Mouse (Mus musculus): Measurements from ENCODE around the gene Ddx54.

Ddx54 gene

DNA sequence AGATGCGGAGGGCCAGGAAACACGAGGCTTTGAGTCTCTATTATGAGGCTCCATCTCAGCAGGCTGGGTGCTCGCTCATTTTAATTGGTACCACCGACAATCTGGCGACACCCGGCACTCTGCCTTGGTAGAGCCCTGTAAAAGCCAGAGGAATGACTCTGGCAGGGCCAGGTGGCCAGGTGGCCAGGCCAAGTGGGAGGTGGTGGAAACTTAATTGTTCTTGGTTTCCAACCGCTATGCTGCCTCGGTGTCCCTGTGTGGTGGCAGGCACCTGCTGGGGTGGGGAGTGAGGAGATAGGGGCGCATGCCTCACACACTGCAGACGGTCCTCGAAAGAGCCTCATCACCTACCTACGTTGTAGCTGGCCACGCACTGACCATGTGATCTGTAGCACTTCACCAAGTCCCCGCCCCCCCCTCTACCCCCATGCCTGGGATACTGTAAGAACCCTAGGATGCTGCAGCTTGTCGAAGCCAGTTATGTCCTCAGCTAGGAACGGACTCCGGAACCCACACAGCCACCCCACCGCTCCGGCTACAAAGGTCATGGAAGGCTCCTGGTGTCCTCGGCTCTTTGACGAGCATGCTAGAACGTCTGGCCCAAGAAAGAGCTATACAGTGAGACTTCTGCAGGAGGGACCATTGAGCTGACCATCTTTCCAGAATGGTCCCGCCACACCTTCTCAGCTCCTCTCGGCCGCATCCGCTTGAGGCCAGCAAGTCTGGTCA lies 32.5 kb upstream of the Ddx54 start:
- no peak for DNase-seq (ENCODE audit: low read depth, low spot score)

DNA sequence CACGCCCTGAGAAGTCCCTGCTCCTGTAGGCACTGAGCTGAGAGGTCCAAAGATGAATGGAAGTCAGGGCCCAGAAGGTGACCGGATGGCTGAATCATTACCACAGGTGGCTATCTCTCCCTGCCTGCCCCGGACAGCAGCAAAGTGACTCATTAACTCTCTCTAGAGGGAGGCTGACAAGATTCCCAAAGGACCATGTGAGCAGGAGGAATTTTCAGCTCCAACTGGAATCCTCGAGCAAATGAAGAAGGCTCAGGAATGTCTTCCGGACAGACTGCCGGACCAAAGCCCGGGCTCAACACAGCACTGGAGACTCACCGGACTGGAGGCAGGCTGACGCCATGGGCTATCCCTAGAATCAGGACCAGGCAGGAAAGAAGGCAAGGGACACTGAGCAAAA lies 30.5 kb upstream of the Ddx54 start:
- DNase-seq (ENCODE audit: low read depth, low spot score), result peak; percentile 33

DNA sequence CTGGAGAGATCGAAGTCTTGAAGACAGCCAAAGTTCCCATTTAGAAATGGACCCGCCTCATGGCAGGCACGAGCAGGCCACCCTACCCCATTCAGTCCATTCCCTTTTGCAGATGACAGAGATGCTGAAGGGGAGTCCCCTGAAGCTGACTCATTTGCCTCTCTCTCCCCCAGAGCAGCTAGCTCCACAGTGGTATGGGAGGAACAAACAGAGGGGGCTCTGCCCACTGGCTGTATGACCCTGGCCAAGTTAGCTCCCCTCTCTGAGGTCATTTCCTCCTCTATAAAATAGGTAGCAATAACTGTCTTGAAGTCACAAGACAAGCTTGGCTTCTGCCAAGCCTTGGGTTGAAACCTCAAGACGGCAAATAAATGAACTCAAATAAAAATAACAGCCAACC lies 29.0 kb upstream of the Ddx54 start:
- DNase-seq (ENCODE audit: low read depth, low spot score), result no peak

DNA sequence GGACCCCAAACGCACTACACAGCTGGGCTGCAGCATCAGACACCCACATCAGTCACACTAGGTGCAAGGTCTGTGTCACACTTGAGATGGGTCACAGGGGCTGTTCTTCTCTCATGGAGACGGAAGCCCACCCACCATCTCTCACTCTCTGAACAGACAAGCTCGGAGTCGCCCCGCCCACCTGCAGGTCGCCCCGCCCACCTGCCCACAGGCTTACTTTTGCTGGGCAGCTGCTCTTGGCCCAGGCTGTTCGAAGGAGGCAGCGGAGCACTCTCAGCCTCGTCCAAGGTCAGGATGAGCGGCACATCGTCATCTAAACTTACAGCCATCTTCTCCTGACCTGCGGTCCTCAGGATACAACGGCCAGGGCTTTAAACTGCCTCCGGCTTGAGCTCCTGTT lies 27.6 kb upstream of the Ddx54 start:
- peak; percentile 50 for DNase-seq (ENCODE audit: low read depth, low spot score)

DNA sequence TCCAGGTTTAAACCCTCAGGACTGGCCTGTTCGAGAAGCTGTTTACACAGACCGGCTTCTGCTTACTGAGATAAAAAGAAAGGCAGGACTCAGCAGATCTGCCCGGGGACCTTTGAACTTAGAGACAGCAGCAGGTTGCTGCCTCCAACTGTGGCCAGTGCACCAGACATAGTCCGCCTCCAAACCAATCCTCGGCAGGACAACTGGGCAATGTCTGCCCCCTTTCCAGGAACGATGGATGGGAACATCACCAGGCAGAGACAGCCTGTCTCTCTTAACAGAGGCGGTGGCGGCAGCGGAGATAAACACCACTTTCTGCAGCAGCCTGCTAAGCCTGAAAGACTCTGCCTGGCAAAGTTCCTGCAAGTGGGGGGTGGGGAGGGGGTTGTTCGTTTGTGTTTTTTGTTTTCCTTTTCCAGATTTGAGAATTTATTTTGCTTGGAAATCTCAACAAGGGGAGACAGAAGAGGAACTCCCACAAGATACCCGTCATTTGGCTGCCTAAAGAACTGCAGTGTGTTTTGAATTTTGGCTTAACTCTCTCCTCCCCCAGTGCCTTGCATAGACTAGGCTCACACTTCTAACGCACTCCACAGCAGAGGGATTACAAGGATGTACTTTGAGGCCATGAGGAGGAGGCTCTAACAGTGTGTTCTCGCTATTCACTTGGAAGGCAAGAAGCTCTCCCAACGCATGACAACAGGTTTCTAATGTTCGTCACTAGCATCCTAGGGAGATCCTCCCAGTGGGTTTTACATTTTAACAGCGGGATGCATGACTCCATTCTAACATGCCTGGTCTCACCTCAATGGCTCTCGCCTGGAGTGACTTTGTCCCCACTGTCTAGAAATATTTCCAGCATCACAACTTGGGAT lies 25.6 kb upstream of the Ddx54 start:
- DNase-seq (ENCODE audit: low read depth, low spot score), result peak; percentile 54

DNA sequence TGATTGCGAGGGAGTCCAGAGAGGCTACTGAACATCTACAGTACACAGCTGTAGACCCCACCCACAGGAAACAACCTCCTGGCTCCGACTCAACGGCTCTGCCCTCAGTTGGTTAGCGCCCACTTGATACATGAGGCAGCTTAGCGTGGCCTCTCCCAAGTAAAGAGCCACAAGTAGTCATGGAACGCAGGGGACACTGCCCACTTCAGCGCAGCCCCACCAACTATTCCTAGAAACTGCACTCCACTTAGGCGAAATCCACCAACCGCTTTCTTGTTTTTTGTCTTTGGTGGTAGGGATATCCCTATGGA lies 25.0 kb upstream of the Ddx54 start:
- no peak for DNase-seq (ENCODE audit: low read depth, low spot score)

DNA sequence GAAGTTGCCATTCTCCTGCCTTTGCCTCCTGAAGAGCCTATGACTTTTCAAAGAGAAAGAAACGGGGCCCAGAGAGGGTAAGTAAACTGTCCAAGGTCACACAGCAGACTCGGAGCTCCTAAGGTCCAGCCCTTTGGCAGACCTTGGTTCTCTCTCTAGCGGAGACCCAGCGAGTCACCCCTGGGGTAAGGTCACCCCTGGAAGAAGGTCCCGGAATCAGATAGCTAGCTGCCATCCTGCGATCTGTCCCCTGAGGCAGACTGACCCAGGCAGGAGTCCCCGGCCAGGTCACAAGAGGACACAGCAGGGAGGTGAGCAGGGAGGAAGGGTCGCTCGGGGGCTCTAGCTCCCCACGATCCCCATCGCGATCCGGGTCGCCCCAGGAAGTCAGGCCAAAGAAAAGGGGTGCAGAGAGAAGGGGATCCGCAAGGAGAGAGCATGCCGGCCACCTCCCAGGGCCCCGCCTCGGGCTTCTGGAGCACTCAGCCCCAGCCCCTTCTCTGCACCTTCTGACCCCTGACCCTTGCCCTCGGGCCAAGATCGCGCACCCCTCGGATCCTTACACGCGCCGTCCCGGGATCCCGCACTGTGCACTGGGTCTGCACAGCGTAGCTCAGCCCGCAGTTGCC lies 24.5 kb upstream of the Ddx54 start:
- DNase-seq (ENCODE audit: low read depth, low spot score), result no peak

DNA sequence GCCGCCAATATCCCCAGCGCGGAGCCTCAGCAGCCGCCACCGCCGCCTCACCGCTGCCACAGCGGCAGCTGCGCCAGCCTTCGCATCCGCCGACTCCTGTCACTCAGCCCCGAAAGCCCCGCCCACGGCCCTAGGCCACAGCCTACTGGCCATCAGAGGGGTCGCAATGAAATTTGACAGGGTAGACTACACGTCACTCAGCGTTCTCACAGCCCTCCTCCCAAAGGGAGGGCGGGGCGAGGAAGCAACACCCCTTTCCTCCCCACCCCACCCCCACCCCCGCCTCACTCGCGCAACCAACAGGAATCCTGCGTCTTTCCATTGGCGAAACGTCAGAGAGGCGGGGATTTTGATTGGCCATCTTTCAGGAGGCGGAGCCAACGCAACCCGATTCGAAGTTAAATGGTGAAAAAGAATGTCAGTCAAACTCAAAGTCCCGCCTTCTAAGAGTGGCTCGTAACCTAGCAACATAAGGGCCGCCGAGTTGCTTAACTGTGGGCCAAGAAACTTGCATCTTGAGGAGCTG lies 23.9 kb upstream of the Ddx54 start, which contains the start of the genes Tpcn1 and Iqcd:
Tpcn1 (minus strand) TSS at position 105 of the 526 bp plus-strand sequence.
Iqcd (plus strand) TSS at position 448 of the 526 bp plus-strand sequence.
- DNase-seq (ENCODE audit: low read depth, low spot score), result peak; percentile 99

DNA sequence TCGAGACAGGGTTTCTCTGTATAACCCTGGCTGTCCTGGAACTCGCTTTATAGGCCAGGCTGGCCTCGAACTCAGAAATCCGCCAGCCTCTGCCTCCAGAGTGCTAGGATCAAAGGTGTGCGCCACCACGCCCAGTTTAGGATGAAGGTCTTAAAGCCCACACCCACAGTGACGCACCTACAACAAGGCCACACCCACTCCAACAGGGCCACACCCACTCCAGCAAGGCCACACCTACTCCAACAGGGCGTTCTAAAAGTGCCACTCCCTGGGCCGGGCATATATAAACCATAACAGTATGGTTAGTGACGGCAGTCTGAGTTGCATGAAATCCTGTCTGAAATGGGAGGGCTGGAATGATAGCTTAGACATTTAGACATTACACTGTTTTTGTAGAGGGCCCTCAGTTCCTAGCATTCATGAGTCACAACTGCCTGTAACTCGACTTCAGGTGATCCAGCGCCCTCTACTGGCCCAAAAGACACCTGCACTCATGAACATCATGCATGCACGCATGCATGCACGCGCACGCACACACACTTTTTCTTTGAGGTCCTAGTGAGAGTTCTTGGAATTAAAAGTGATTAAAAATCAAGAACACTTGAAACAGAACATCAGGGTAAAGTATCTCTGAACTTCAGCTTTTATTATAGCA lies 22.1 kb upstream of the Ddx54 start:
- peak; percentile 96 for DNase-seq (ENCODE audit: low read depth, low spot score)

DNA sequence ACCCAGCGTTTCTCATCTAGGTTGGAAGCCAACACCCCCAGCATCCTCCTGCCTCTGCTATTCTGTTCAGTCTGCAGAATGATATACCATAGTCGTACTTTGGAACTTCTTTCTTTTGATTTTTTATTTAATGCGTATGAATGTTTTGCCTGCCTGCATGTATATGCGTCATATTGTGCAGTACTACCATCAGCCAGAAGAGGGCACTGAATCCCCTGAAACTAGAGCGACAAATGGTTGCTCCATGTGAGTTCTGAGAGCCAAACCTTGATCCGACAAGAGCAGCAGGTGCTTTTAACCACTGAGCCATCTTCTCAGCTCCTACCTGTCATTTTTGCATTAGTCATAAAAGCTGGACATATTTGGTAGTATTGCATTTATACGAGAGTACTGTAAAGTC lies 20.4 kb upstream of the Ddx54 start:
- peak; percentile 85 for DNase-seq (ENCODE audit: low read depth, low spot score)

DNA sequence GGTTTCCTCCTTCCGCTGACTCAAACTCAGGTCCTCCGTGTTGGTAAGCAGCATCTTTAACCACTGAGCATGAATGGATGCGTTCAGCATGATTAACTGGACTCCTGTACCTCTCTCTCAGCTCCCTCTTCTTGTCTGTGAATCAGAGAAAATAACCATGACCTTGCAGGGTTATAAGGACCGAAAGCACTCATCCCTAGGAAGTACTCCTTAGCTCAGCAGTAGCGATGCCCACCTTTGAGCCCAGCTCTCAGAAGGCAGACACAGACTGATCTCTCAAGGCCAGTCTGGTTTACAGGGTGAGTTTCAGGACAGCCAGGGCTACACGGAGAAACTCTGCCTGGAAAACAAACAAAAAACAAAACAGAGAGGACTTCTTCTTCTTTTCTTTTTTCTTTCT lies 18.1 kb upstream of the Ddx54 start:
- DNase-seq (ENCODE audit: low read depth, low spot score), result no peak

DNA sequence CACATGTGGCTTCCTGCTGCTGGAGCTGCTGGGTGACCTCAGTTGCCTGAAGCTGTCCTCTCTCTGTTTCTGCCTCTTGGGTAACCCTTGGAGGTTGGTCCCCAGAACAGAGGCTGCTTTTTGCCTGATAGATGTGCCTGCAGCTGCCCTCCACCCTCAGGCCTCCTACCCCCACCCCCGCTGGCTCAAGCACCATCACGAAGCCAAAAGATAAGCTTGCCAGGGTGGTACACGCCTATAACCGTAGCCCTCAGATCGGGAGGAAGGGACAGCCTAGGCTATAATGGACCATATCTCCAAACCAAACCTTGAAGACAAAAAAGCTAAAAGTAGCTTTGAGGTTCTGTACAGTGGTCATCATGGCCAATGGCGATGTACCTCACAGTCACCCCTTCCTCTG lies 12.9 kb upstream of the Ddx54 start:
- no peak for DNase-seq (ENCODE audit: low read depth, low spot score)

DNA sequence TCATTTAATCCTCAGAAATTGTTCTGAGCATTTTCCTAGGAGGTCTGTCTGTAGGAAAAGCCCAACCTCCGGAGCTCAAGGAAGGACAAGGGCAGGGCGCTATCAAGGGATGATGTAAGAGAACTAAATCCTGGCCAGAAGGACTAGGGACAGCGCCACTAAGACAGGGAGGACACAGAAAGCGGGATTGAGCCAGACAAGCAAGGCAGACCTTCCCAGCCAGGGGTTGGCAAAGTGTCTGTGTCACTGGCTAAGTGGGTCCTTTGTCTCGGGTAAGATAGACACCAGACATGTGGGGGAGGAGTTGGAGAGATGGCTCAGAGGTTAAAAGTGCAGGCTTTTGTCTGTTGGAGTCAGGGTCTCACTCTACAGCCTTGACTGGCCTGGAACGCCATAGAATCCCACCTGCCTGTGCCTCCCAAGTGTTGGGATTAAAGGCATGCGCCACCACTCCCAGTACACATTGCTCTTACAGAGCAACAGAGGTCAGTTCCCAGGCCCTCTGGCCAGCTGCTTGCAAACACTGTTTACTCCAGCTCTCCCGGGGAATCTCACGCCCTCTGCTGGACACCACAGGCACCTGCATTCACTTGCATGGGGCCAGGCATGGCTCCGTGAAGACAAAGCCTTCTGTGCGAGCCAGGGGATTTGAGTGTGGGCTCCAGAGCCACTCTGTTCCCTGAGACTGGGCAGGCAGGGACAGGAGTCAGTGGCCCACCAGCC lies 11.4 kb upstream of the Ddx54 start:
- DNase-seq (ENCODE audit: low read depth, low spot score), result peak; percentile 82

DNA sequence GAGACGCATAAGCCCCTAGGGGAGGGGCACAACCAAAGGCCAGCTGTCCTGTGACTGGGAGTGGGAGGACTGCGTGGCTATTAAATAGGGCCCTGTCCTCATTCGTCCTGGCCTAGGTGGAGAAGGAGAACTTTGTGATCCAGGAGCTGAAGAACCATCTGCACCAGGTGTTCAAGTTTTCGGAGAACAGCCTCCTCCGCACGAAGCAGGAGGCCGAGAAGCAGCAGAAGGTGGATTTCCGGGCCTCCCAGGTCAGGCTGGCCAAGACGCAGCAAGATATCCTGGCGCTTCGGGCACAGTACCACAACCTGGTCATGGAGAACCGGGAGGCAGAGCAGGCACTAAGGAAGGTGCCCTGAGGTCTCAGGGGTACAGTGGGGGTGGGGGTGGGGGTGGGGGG lies 10.3 kb upstream of the Ddx54 start:
- DNase-seq (ENCODE audit: low read depth, low spot score), result no peak

DNA sequence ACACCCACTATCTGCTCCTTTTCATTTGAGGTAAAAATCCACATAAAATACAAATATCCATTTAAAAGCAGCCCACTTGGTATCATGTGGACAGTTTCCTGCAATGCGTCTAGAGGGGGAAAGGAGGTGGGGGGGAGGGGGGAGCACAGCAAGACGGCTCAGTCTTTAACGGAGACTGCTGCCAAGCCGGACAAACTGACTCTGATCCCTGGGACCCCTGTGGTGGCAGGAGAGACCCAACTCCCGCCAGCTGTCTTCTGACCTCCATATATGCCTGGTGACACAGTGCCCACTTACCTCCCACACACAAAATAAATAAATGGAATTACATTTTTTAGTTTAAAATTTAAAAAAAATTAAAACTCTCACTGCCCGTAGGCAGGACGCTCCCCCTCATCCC lies 9.0 kb upstream of the Ddx54 start:
- DNase-seq (ENCODE audit: low read depth, low spot score), result no peak

DNA sequence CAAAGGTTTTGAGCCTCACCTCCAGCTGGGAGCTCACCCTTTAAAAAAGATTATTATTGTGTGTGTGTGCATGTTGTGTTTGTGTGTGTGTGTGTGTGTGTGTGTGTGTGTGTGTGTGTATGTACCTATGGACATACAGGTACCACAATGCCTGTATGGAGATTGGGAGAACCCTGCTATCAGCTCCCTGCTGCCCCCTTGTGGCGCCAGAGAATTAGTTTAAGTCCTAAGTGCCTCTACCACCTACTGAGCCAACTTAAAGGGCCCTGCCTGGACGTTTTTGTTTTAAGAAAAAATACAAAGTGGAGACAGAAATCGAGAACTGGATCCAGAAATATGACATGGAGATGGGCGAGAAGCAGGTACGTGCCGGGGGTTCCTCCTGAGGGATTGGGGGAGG lies 7.7 kb upstream of the Ddx54 start:
- peak; percentile 89 for DNase-seq (ENCODE audit: low read depth, low spot score)

DNA sequence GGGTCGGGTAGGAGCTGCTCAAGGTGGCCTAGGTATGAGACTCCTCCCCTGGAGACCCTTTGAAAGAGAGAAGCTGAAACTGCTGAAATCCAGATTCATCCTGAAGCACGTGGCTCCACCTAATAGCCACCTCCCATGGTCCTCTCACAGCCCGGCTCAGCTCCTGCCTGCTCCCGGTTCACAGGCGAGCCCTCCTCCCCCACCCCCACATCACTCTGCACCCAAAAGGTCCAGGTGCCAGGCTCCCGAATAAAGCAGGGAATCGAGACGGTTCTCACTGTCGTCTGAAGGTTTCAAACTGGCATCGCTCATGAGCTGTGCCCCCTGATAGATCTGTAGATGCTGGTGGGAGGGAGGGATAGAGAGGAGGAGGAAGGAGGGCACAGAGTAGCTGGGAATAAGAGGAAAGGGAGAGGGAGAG lies 7.3 kb upstream of the Ddx54 start:
- no peak for DNase-seq (ENCODE audit: low read depth, low spot score)

DNA sequence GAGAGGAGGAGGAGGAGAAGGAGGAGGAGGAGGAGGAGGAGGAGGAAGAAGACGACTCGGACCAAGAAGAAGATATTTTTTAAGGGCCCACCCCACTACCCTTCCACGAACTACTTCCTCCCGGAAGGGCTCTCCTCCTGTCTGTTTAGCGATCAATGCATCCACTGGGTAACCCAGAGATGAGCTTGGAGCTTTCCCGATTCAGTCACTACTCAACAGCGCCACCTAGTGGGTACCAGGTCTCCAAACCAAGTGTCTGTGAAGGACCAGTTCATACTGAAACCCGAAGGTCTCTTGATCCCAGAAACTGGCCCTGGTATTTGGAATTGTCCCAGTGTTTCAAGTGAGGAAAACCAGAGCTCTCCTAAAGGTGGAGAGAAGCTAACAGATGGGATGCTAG lies 6.9 kb upstream of the Ddx54 start:
- DNase-seq (ENCODE audit: low read depth, low spot score), result peak; percentile 95

DNA sequence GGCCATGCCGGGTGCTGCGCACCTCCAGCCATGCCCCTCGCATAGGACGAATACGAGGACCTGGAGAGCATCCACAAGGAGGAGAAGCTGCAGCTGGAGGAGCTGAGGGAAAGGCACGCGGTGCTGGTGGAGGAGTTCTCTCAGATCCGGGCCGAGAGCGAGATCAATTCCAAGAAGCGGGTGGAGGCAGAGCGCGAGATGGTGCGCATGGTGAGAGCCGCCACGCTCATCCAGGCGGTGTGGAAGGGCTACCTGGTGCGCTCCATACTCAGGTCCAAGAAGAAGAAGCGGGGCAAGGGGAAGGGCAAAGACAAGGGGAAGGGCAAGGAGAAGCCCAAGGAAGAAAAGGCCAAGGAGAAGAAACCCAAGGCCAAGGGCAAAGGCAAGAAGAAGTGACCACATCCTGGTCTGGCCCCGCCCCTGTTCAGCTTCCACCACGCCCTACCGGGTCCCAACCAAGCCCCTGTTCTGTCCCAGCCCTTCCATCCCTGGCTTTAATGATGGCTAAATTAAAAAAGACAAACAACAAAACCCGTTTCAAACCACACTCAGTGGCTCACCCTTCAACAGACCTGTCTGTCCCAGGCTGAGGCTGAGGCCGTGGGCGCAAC lies 5.8 kb upstream of the Ddx54 start:
- DNase-seq (ENCODE audit: low read depth, low spot score), result peak; percentile 28

DNA sequence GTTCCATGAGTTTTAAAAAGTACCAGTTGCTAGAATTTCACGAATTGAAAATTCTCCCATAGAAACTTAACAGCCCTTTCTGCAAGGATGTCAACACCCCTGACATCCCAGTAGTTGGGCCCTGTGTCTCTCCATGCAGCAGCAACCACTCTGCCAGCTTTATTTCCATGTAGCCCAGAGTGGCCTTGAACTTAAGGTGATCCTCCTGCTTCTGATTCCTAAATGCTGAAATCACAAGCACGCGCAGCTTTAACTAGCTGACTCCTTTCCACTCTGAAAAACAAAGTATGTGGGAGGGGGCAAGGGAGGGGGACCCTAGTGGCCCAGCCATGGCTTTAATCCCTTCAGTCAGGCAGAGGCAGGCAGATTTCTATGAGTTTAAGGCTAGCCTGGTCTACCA lies 5.2 kb upstream of the Ddx54 start:
- DNase-seq (ENCODE audit: low read depth, low spot score), result peak; percentile 27
